Mouse (Mus musculus) layer of hippocampus, adult 9-11 months (tissue): ENCODE results near the gene Rcan1.
"Not testable (repeated sequence)": the region's sequence is repeated elsewhere in the genome, so short reads cannot be mapped to it uniquely, and the experiment has no call there.

Experiments
- DNase-seq: peaks from one replicate; pipeline ENCODE4 v3.0.0; 2022

Rcan1 gene

GRCm38 (mm10) chr16:92470706-92471105, at the start of gene Rcan1:
Gene Rcan1 (minus strand): TSS chr16:92470867.
- no peak for DNase-seq

- DNase-seq = no peak
Observed at GRCm38 (mm10) chr16:92519820-92520492, 49.3 kb upstream of the Rcan1 start.

DNA sequence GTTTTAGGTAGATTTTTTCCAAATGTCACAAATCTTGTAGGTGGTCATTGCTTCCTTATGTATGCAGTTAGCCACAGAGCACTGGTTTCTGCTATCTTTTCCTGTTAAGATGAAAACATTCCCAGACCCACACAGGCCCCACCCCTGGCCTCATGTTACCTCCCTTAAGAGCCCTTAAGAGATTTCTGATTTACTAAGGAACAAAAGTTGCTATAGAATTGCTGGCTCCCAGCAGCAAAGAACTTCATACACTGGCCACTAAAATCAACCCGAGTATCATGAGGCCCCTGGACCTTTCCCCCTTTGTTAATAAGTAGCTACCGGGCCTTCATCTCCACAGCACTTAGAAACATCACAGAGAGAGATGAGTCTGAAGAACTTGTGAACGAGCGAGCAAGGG, 48.1 kb upstream of the Rcan1 start:
- no peak for DNase-seq

DNA sequence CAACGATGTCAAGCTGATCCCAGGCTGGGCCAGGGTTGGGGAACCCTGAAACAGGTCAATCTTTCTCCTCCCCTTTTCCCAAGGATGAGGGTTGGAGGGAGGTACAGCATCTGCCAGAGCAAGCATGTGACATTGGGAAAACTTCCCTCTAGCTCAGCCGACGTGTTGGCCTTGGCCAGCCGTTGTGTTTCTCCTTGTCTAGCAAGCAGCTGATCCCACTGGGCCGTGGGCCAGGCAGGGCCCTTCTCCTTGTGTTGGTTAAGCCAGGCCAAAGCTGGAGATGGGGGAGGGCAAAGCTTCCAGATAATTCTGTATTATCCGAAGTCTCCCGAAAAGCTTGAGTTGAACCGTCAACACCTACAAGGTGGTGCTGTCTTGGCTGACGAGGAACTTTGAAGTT, 45.5 kb upstream of the Rcan1 start:
- DNase-seq = no peak

DNA sequence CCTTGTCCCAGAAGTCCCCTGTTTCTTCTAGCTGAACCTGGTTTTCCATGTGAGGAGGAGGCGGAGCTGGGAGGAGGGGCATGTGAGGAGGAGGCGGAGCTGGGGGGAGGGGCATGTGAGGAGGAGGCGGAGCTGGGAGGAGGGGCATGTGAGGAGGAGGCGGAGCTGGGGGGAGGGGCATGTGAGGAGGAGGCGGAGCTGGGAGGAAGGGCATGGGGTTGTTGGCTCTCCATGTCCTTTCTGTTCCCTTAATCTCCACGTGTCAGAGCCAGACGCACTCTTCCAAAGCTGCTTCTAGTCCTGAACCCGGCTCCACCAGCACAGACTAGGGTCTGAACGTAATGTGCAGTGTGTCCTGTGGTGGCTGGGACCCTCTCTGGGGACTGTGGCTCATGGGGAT, 44.2 kb upstream of the Rcan1 start:
- not testable (repeated sequence) for DNase-seq

DNA sequence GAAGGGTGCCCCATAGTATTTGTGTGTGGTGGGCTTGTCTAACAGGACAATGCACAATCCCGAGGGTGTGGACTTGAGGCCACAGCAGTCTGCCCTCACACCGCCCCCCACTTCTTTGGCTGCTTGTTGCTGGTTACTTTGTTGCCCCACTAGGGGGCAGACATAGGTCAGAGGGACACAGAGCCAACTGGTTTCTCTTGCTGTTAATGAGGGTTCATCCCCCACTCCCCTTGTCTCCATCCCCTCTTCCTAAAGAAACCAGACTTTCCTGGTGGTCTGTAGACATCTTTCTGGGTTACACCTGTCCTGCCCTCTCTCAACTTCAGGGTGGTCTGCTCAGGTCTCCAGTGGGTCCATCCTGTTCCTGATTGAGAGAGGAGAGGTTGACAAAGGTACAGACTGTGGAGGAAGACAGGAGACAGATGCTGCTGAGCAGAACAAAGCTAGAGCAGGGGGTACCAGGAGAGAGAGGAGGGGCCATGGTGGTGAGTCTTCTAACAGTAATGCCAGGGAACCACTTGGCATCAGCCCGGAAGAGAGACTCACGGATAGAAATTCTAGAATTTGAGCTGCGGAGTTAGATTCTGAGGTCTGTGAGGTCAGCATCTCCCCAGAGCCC, 41.2 kb upstream of the Rcan1 start:
- DNase-seq = no peak

DNA sequence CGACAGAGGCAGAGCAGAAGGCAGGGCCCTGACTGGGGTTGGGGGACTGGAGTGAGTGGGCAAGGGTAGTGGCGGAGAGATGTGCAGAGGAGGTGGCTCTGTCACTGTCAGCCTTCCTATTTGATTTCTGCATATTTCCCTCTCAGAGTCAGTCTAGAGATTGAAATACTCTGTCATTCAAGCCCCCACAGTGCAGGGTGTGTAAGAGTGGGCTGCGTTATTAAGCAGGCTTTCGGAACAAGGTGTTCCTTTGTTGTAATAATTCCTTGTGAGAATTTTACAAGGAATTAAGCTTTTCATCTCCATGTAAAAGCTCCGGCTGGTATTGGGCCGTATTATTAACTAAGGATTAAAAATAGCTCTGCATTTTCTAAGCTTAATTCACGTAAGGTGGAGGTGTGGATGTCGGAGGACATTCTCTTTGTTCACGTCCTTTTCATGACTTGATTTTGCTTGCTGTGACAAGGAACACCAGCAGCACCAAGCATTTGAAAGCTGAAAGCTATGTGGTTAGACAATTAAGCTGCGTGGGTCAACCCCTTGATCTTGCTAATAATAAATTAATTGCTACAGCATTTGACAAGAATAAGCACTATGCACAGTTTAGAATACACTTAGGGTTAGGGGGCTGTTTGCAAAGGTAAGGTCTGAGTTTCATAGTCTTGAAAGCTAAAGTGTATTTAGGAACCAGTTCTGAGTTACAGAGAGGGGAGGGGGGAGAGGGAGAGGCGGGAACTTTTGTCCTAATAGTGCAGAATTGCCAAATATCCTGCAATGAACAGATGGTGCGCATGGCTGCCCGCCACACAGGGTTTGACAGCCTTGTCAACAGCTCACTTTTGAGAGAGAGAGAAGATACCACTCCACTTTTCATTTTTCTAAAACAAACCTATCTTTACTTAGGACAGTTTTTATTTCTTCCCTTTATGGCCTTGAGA, 40.4 kb upstream of the Rcan1 start:
- peak; percentile 48 for DNase-seq

DNA sequence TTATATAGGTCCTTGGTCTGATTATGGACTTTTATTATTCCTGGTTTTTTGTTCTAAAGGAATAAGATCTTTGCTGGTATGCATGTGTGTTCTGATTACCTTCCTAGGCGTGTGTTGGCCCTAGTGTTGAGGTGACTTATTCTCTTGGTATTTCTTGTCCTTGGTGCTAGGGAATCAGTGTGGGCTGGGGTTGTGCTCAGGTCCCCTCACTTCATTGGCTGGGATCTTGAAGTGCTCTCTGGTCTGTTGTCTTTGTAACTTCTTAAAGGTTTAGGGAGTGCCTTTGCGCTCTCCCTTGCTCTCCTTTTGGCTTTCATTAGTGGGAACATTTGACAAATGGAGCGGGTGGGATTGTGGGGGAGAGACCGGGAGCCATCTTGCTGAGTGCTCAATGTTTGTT, 36.9 kb upstream of the Rcan1 start:
- DNase-seq = no peak

- no peak for DNase-seq
Observed at GRCm38 (mm10) chr16:92503105-92503504, 32.4 kb upstream of the Rcan1 start.

- DNase-seq = no peak
Observed at GRCm38 (mm10) chr16:92500534-92500933, 29.9 kb upstream of the Rcan1 start.

DNA sequence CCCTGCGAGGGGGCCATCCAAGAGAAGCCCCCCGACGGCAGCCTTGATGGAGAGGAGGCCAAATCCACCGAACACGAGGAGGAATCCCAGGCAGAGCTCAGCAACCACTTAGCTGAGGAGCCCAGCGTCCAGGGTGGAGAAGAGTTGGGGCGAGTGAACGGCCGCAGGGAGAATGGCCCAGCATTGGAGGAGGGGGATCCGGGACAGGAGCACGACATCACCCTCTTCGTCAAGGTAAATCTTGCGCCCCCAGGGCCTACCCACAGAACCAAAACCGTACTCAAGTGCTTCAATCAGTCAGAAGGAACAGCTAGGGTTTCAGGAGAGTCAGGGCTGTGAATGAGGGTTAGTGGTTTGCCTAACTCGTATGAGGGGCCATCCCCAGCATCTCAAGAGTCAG, 28.7 kb upstream of the Rcan1 start:
- no peak for DNase-seq

DNA sequence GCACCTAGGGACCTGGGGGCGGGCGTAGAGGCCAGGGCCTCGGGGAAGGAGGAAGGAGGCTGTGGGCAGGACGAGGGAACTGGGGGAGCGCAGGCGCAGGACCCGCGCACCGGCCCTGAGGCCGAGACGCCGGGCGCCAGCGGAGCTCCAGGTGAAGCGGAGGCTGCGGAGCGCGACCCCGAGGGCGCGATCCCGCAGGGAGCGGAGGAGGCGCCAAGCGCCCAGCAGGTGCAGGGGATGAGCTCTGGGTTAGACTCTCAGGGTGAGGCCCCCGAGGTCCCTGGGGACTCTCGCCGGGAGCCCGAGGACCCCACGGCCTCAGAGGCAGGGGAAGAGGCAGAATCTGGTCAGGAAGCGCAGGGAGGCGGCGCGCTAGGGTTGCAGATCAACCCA, 27.9 kb upstream of the Rcan1 start:
- no peak for DNase-seq

DNA sequence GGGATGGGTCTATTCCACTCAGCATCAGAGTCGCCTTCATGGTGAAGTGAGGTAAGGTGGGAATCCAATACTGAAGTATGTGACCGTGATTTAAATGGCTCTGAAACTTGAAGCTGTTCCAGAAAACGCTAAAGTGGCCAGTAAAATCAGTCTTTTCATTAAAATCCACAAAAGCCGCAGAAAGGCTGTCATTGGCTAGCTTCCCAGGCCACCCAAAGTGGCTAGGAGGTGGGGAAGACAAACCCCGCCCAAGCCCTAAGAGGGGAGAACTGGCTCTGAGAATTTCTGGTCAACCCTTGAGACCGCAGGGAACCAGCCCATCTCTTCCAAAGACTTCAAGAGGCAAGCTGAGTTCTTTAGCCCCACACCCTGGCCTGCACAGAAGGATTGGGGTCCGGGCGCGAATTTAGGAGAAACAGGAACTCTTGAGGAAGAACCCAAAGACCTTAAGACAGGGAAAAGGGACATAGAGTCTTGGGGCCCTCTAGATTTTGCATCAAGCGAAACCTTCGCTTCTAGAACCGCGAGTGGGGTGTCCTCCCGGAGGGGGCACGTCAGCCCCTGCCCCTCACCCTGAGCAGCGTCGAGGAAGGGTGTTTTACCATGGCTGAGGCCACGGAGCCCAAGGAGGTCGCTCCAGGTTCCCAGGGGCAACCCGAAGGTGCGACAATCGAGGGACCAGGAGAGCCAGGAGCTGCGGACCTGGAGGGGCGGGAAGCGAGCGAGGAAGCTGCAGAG, 27.4 kb upstream of the Rcan1 start:
- DNase-seq = no peak

GRCm38 (mm10) chr16:92489356-92489755, 18.7 kb upstream of the Rcan1 start:
- DNase-seq = no peak

DNA sequence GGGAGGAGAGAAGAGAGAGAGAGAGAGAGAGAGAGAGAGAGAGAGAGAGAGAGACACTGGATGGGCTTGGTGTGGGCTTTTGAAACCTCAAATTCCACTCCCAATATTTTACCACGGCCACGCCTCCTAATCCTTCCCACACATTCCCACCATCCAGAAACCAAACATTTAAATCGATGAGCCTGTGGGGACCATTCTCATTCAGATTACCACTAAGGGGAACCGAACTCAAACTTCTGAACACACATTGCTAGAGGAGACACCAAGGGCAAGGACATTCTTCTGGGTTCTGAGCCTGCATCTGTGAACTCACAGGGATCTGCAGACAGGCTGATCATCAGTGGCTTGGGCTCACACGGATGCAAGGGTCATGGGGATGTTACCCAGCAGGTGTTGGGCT, 17.8 kb upstream of the Rcan1 start:
- no peak for DNase-seq

DNA sequence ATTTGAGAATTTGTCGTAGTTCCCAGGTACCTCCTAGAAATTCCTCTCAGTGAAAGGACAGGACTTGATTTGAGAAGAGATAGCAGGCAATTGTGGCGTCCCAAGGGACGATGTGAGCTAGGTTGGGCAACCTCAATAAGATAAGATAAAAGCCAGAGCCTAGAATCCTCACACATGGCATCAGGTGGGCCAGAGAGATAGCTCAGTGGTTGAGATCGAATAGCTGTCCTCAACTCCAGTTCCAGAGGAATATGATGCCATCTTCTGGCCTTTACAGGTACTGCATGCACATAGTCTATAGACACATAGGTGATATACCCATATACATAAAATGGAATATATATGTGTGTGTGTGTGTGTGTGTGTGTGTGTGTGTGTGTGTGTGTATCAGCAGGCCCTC, 16.8 kb upstream of the Rcan1 start:
- DNase-seq = no peak

DNA sequence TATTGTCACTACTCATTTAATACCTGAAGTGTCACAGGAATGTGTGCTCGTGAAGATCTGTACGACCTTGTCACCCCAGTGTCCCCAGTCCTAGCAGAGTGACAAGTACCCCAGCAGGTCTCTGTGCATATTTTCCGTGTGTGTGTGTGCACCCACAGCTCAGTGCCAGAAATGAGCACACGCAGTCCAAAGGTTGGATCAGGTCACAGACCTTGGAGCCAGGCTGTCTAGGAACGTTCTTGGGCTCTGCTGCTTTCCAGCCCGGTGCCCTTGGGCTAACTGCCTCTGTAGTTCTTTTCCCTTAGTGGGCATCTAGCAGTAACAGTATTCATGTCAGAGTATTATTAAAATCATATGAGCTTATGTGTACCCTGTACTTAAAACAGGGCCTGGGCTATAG, 16.4 kb upstream of the Rcan1 start:
- no peak for DNase-seq

DNA sequence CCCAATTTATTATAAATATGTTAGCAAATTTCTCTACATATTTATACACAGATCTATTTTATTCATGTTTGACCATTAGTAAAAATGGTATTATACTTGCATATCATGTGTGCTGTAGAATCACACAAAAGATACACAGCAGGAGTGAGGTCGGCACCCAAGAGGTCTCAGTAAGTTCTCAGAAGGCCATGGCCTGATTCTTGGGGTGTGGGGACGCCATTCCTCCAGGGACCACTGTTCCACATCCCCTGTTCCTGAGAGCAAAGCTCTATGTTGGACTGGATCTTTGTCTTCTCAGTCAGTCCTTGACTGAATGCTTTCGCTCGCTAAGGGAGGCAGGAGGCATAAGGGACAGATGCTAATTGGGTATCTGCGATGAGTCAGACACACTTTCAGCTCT, 14.8 kb upstream of the Rcan1 start, which contains the start of gene Clic6:
Clic6 (plus strand) TSS at position 301 of the 400 bp plus-strand sequence.
- DNase-seq = no peak

DNA sequence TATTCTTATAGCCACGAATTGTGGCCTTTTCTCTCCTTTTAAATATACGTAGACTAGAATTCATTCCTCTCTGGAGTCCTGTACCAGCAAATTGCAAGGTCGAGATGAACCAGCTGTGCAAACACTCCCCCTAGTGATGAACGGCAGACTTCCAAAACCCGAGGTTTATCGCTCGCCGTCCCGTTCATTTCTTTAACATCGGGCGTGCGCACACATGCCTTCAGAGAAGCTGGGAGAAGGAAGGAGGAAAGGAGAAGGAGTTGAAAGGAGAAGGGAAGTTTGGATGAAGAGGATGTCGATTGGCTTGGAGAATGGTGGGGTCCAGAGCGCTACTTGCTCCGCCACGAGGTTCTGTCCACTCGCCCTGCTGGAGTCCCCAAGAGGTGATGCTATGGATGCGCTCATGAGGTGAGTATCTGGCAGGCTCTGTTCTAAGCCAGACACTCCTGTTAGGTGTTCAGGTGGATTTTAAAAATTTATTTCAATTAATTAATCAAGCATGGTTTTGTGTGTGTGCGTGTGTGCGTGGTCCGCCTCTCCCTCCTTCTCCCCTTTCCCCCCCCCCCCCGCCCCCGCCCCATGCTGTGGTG, 8.0 kb upstream of the Rcan1 start:
- DNase-seq = peak; percentile 37

DNA sequence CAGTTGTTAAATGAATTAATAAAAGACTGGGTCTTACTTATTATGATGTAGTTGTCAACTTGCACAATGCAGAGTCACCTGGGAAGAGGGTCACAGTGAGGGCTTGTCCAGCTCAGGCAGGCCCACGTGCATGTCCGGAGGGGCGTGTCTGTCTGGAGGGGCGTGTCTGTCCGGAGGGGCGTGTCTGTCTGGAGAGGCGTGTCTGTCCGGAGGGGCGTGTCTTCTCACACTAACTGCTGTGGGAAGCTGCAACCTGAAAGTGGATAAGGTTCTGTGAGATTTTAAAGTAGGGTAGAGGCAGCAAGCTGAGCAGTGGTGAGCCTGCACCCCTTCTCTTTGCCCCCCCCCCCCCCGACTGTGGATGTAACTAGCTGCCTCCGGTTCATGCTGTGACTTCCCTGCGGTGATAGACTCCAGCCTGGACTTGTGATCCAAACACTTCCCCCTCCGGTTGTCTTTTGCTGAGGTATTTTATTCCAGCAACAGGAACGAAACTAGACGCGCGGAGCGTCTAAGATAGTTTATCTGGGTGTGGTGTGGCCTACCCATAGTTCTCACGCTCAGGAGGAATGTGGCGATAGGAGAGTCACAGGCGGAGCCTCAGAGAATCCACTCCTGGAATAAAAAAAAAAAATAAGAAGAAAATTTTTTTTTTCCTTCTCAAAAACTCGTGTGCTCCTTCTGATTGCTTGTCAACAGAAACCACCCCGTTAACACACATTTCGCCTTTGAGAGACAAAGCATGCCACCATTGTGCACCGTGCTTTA, 4.6 kb upstream of the Rcan1 start:
- DNase-seq = no peak

DNA sequence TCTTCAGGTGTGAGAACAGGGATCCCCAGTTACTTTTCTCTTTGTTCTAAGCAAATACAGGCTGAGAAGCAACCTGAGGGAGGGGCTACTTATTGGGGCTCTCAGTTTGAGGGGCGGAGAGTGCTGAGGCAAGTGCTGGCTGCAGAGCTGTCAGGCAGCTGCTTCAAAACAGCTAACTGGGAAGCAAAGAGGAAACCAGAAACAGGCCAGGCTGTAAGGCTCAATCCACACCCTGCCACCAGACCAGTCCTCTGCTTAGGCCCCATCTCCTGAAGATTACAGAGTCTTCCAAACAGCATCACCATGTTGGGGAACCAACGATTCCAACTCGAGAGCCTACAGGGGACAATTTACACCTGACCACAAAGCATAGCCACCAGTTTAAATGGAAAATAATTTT, 2.2 kb upstream of the Rcan1 start:
- DNase-seq = no peak

- DNase-seq = no peak
Observed at GRCm38 (mm10) chr16:92468459-92468858, 2.2 kb downstream of the Rcan1 start.
